Mouse (Mus musculus) forebrain, embryonic 11.5 days (tissue): ENCODE data around the gene Tfap2c. TPM values are rescaled to one million over a fixed set of nuclear protein-coding genes. Genes with fewer than 3 reads are reported as not detected.

Experiments
- ATAC-seq: fragments of 200-750 bp; cut with Nextera tagmentation; replicated peaks from 2 replicates; pipeline ENCODE4 v1.8.0; 2017; ENCODE audit warnings: moderate TSS enrichment; ENCODE audit not compliant: low FRiP score
- DNase-seq: peaks from one replicate; pipeline ENCODE4 v3.0.0-alpha.2; 2017; ENCODE audit warnings: low spot score
- H3K27ac ChIP-seq: fragments of 300-500 bp; sonication (generic); 2 replicates; pipeline ENCODE4 v1.5.1; 2014; ENCODE audit warnings: low read depth, low read length
- H3K27me3 ChIP-seq: fragments of 300-500 bp; sonication (generic); 2 replicates; pipeline ENCODE4 v1.6.1; 2014; ENCODE audit warnings: mild to moderate bottlenecking, low read length, mixed read lengths; ENCODE audit not compliant: control insufficient read depth, insufficient read depth
- H3K36me3 ChIP-seq: fragments of 300-500 bp; sonication (generic); 2 replicates; pipeline ENCODE4 v1.6.1; 2014; ENCODE audit warnings: mild to moderate bottlenecking, low read length, moderate library complexity, mixed read lengths; ENCODE audit not compliant: control insufficient read depth, insufficient read depth
- H3K4me1 ChIP-seq: fragments of 300-500 bp; sonication (generic); replicated peaks from 2 replicates; pipeline ENCODE4 v1.6.1; 2014; ENCODE audit warnings: low read length, mixed read lengths; ENCODE audit not compliant: control insufficient read depth, insufficient read depth
- H3K4me2 ChIP-seq: fragments of 300-500 bp; sonication (generic); 2 replicates; pipeline ENCODE4 v1.6.1; 2014; ENCODE audit warnings: low read depth, mild to moderate bottlenecking, low read length, moderate library complexity, mixed read lengths; ENCODE audit not compliant: severe bottlenecking
- H3K4me3 ChIP-seq: fragments of 300-500 bp; sonication (generic); 2 replicates; pipeline ENCODE4 v1.5.1; 2014; ENCODE audit warnings: low read depth, low read length
- H3K9ac ChIP-seq: fragments of 300-500 bp; sonication (generic); 2 replicates; pipeline ENCODE4 v1.6.1; 2014; ENCODE audit warnings: low read length
- H3K9me3 ChIP-seq: fragments of 300-500 bp; sonication (generic); 2 replicates; pipeline ENCODE4 v1.6.1; 2016; ENCODE audit warnings: low read length, mixed read lengths; ENCODE audit not compliant: control insufficient read depth
- WGBS: fragments of 180-500 bp; shearing (Covaris S2); extraction: QIAGEN DNeasy Blood & Tissue Kit; methylation state at CpG from one replicate; pipeline ENCODE4 v1.1.7; 2014; 5-methylcytosine and 5-hydroxymethylcytosine counted together
- polyA plus RNA-seq: library from polyadenylated mRNA; unstranded; fragments of >200 nt; fragmentation: Nextera tagmentation; extraction: Ambion mirVana; gene quantifications from 2 replicates; pipeline ENCODE4 v1.2.1, GENCODE M21; 2014

Tfap2c gene
- polyA plus RNA-seq, 1 experiment from 2014 or later, result 46.5 TPM

- Histone ChIP-seq H3K9ac (no peak overlapping the region; the same call in 1 of the 2 replicates), H3K9me3 (no peaks in the 10 kb centered on the region), H3K27ac (no peak overlapping the region), H3K4me1 (peaks cover 28% of the 10 kb centered on the region), H3K4me3 (no peak overlapping the region), H3K27me3 (peaks cover 9% of the 10 kb centered on the region; the same call in 1 of the 2 replicates), H3K36me3 (no peaks in the 10 kb centered on the region; the same call in 1 of the 2 replicates), H3K4me2 (peak overlapping the region; percentile 21; the same call in 1 of the 2 replicates)
- ATAC-seq (0 out of 2 replicates have a peak, but pooled peaks have one; percentile 39), DNase-seq (peak; percentile 65)
- 9% methylated on average over 21 of the region's 21 CpGs for WGBS
Observed at GRCm38 (mm10) chr2:172558674-172559468, 9.5 kb downstream of the Tfap2c start.

- Histone ChIP-seq H3K4me2 (no peak overlapping the region), H3K27me3 (peaks cover 5% of the 10 kb centered on the region; the same call in 1 of the 2 replicates), H3K27ac (no peak overlapping the region), H3K9ac (no peak overlapping the region), H3K36me3 (no peaks in the 10 kb centered on the region; the same call in 1 of the 2 replicates), H3K4me1 (peaks cover 20% of the 10 kb centered on the region), H3K4me3 (no peak overlapping the region), H3K9me3 (no peaks in the 10 kb centered on the region)
- 26% methylated on average over 10 of the region's 10 CpGs for WGBS
- DNase-seq (no peak), ATAC-seq (no peak)
Observed at GRCm38 (mm10) chr2:172561016-172561415, 11.6 kb downstream of the Tfap2c start.

- H3K27ac ChIP-seq, result no peak overlapping the region
- H3K4me1 ChIP-seq, result no peaks in the 10 kb centered on the region
- H3K27me3 ChIP-seq, result no peaks in the 10 kb centered on the region
- no peak overlapping the region for H3K4me3 ChIP-seq
- H3K9me3 ChIP-seq, result no peaks in the 10 kb centered on the region
- H3K36me3 ChIP-seq, result no peaks in the 10 kb centered on the region
- H3K4me2 ChIP-seq, result no peak overlapping the region
- WGBS, result 93% methylated on average over 9 of the region's 9 CpGs
- DNase-seq, result no peak
- ATAC-seq, result no peak
- H3K9ac ChIP-seq, result no peak overlapping the region
Observed at GRCm38 (mm10) chr2:172567835-172568234, 18.4 kb downstream of the Tfap2c start.

GRCm38 (mm10) chr2:172568466-172568865 lies 19.1 kb downstream of the Tfap2c start:
- H3K27me3 ChIP-seq, result no peaks in the 10 kb centered on the region
- ATAC-seq, result no peak
- H3K36me3 ChIP-seq, result no peaks in the 10 kb centered on the region
- H3K4me3 ChIP-seq, result no peak overlapping the region
- H3K9me3 ChIP-seq, result no peaks in the 10 kb centered on the region
- no peak overlapping the region for H3K9ac ChIP-seq
- H3K4me1 ChIP-seq, result no peaks in the 10 kb centered on the region
- no peak for DNase-seq
- no peak overlapping the region for H3K27ac ChIP-seq
- no peak overlapping the region for H3K4me2 ChIP-seq
- WGBS, result 81% methylated on average over 2 of the region's 2 CpGs

GRCm38 (mm10) chr2:172577196-172577766 lies 27.9 kb downstream of the Tfap2c start:
- Histone ChIP-seq H3K27ac (no peak overlapping the region), H3K36me3 (no peaks in the 10 kb centered on the region), H3K9ac (no peak overlapping the region), H3K27me3 (no peaks in the 10 kb centered on the region), H3K4me2 (no peak overlapping the region), H3K4me3 (no peak overlapping the region), H3K4me1 (peaks cover 4% of the 10 kb centered on the region; the same call in 1 of the 2 replicates), H3K9me3 (no peaks in the 10 kb centered on the region)
- DNase-seq (no peak), ATAC-seq (no peak)
- 80% methylated on average over 2 of the region's 2 CpGs for WGBS

- no peaks in the 10 kb centered on the region for H3K9me3 ChIP-seq
- no peak overlapping the region for H3K27ac ChIP-seq
- H3K36me3 ChIP-seq, result no peaks in the 10 kb centered on the region
- no peaks in the 10 kb centered on the region for H3K27me3 ChIP-seq
- ATAC-seq (no peak), DNase-seq (no peak)
- H3K4me3 ChIP-seq, result no peak overlapping the region
- 88% methylated on average over 5 of the region's 5 CpGs for WGBS
- no peak overlapping the region for H3K9ac ChIP-seq
- peaks cover 4% of the 10 kb centered on the region; the same call in 1 of the 2 replicates for H3K4me1 ChIP-seq
- H3K4me2 ChIP-seq, result no peak overlapping the region
Observed at GRCm38 (mm10) chr2:172579221-172579620, 29.8 kb downstream of the Tfap2c start.

GRCm38 (mm10) chr2:172580536-172581265 lies 31.3 kb downstream of the Tfap2c start:
- Histone ChIP-seq H3K4me1 (peaks cover 4% of the 10 kb centered on the region; the same call in 1 of the 2 replicates), H3K9me3 (no peaks in the 10 kb centered on the region), H3K4me3 (no peak overlapping the region), H3K27me3 (no peaks in the 10 kb centered on the region), H3K36me3 (no peaks in the 10 kb centered on the region), H3K4me2 (no peak overlapping the region), H3K27ac (no peak overlapping the region), H3K9ac (no peak overlapping the region)
- no peak for ATAC-seq
- 54% methylated on average over 12 of the region's 12 CpGs for WGBS
- no peak for DNase-seq

GRCm38 (mm10) chr2:172583312-172583711 lies 33.9 kb downstream of the Tfap2c start:
- Histone ChIP-seq H3K27ac (no peak overlapping the region), H3K9me3 (no peaks in the 10 kb centered on the region), H3K36me3 (no peaks in the 10 kb centered on the region), H3K9ac (no peak overlapping the region), H3K4me3 (no peak overlapping the region), H3K4me2 (no peak overlapping the region), H3K4me1 (peaks cover 4% of the 10 kb centered on the region; the same call in 1 of the 2 replicates), H3K27me3 (no peaks in the 10 kb centered on the region)
- ATAC-seq (no peak), DNase-seq (no peak)
- 42% methylated on average over 7 of the region's 7 CpGs for WGBS
